Mouse (Mus musculus) C2C12 (cell line): ENCODE data around the gene Dixdc1.

Experiments
- CEBPB ChIP-seq: IDR thresholded peaks from one replicate; pipeline ENCODE4 v1.6.1; 2011; ENCODE audit warnings: low read depth, mild to moderate bottlenecking, control low read depth, moderate library complexity
- CTCF ChIP-seq: IDR thresholded peaks from one replicate; pipeline ENCODE4 v1.5.1; 2011; ENCODE audit not compliant: control insufficient read depth, insufficient read depth, insufficient read length
- FOSL1 ChIP-seq: IDR thresholded peaks from one replicate; pipeline ENCODE4 v1.8.0; 2011; ENCODE audit warnings: mild to moderate bottlenecking, low read length; ENCODE audit not compliant: poor library complexity, insufficient read depth, severe bottlenecking

- TF ChIP-seq CTCF = no peak
- no peak for TF ChIP-seq FOSL1
- no peak for TF ChIP-seq CEBPB
These were observed 12.8 kb upstream of the Dixdc1 start, which contains the start of gene Hspb2 for GRCm38 (mm10) chr9:50752054-50752602.
